Mouse (Mus musculus) 3134 (cell line): ENCODE measurements around the gene Olfr521.
"Not testable (repeated sequence)": the region's sequence is repeated elsewhere in the genome, so short reads cannot be mapped to it uniquely, and the experiment has no call there.

Experiments used
- DNase-seq: peaks from one replicate; pipeline ENCODE4 v3.0.0-alpha.2; 2011; ENCODE audit warnings: low spot score; ENCODE audit not compliant: insufficient read length; ENCODE audit errors: extremely low read depth

Gene Olfr521

DNA sequence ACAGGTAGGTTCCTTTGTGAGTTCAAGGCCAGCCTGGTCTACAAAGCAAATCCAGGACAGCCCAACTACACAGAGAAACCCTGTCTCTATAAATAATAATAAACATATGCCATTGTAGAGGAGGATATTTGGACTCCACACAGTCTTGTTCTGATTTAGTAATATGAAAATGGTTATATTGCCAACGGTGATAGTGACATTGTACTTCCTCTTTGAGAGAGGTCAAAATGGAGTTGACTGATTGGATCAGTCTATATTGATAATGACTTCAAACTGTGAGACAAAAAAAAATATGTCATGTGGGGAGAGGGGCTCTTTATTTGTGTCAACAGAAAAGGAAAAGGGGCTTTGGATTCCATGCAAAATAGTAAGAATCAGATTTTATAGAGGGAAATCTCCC, 42.0 kb downstream of the Olfr521 start:
- DNase-seq = no peak

DNA sequence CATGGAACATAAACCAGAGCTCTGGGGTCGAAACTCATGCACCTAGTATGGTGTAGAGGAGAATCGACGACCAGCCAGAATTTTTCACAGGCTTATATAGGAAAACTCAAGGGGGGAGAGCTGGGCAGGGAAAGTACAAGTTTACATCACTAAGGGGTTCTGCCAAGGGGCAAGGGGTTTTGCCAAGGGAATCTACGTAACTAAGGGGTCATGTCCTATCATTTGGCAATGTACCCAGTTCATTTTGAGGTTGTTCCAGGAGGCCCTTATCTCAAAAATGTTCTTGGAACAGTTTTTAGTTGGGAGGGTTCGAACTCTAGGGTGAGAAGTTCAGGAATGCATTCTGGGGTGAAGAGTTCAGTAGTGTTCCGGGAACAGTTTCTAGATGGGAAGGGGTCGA, 43.7 kb downstream of the Olfr521 start:
- not testable (repeated sequence) for DNase-seq

DNA sequence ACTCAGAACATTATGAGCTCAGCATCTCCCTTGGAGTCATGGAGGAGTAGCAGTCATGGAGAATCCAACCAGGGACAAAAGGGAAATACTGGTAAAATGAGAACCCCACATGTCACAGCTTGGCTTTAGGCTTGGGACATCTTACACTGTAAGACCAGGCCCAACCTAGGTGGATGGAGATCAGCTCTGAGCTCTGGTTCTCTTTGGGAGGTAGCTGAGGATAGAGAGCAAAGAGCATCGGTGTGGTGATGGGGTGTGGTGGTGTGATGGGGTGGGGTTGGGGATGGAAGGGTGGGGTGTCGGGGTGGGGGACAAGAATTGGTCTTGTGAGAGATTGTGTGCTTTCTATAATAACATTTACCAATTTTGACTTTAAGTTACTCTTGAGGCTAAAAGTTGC, 47.5 kb downstream of the Olfr521 start:
- DNase-seq = no peak

DNA sequence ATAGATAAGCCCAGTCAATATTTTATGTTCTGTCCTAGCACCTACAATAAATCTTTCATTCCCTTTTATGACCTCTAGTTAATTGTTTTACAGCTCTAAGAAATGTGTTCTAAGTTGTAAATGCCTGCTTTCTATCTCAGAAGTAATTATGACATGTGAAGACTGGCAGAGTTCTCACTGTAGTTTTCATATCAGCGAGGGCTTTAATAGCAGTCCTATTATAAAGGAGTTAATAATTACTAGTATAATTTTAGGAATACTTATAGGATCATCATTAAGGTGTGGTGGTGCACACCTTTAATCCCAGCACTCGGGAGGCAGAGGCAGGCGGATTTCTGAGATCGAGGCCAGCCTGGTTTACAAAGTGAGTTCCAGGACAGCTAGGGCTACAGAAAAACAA, 48.4 kb downstream of the Olfr521 start:
- no peak for DNase-seq

- no peak for DNase-seq
These were observed 50.1 kb downstream of the Olfr521 start for GRCm38 (mm10) chr7:99813394-99813793.

DNA sequence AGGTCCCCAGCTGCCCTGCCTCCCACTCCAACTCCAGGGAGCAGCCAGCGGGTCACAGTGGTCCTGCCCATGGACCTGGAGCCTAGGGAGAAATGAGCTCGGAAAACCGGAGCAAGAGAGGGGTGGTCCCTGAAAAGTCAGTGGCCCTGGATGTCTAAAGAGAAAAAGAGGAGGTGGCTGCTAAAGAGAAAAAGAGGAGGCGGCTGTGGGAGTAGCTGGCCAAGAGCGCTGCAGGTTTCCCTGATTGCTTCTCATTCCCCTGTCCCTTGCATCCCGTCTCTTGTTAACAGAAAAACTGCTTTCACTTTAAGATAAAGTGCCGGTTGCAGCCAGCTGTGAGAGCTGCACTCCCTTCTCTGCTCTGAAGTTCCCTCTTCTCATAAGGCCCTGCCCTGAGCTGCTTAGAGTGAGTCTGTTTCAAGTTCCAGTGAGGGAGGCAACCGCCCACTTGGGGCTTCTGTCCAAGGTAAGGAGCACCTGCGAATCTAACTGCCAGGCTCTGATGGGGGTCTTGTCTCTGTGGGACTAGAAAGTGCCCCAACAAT, 54.9 kb downstream of the Olfr521 start:
- DNase-seq = not testable (repeated sequence)
